Mouse (Mus musculus): ENCODE measurements at regions not wholly inside any gene's neighbourhood (a gene's known extent, or its start where the extent isn't known, plus 50 kb on each side); places are given as distances from the start of the nearest gene placed in this dataset.

DNA sequence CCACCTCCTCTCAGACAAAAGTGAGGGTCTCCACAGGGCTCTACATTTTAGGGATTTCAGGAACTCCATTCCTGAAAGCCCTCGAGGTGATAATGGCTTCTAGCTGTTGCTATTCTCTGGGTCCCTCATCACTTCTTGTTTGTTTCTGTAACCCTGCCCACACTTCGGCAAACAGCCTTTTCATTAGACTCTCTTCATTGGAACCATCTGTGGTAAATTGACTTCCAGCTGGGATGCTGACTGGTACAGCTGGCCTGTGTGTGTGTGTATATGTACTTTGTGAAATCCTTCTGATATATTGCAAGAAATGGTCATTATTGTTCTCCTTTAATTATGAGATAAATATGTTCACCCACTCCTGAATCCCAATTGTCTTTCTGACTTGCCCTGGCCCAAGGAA, 50.3 kb downstream of the Gm10192 start:
- no peak for DNase-seq (ENCODE audit: low spot score)

DNA sequence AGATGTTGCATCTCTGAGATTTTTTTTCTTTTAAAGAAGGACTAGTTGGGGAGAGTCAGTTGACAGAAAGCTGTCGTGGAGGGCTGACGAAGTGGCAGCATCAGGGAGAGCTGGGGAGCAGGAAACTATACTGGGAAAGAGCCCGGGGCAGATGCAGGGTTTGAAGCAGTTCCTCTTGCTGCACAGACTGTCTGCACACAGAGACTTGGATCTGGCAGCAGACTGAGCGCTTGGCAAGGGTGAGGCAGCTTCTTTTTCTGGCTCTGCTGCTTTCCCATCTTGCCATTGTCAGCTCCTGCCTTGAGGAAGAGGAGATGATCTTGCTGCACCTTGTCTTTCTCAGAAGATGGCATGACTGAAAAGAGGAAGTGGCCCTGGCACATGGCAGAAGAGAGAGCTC, 55.2 kb downstream of the Gm10192 start:
- peak; percentile 3 for DNase-seq (ENCODE audit: low spot score)

GRCm38 (mm10) chr4:97123861-97124260, 59.1 kb downstream of the Gm10192 start:
- DNase-seq (ENCODE audit: low spot score) = no peak

DNA sequence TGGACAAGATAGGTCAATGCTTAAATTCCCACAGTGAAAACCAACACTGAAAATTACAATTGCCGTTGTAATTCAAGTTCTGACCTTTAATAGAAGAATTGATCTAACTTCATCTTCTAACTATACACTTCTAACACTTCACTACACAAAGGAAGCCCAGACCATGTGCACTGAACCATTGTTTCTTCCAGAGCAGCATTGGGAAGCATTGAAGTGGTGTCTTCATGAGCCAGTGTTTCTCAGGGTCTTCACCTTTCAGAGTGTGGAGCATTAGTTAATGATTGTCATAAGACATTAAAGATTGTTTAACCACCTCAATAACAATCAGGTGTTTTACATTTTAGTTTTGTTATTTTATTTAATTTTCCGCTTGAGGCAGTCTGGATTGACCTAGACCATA, 61.0 kb downstream of the Gm10192 start:
- no peak for DNase-seq (ENCODE audit: low spot score)

DNA sequence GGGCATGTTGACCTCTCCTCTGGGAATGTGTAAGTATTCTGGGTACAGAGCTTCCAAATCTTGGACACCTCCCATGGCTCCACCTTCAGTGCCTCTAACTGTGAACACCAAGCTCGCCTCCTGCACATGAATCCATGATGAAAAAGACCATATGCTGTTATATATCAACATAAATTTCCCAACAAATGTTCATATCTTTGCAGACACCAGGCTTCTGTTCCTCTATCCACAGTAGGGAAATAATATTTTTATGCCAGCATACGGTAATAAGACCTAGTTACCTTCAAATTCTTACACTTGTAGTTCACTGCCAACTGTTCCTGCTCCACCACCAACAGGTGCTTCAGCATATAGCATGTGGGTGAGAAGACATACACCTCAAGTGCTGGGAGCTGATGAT, 63.5 kb downstream of the Gm10192 start:
- DNase-seq (ENCODE audit: low spot score) = no peak

GRCm38 (mm10) chr4:97117016-97117415, 66.0 kb downstream of the Gm10192 start:
- DNase-seq (ENCODE audit: low spot score) = no peak

DNA sequence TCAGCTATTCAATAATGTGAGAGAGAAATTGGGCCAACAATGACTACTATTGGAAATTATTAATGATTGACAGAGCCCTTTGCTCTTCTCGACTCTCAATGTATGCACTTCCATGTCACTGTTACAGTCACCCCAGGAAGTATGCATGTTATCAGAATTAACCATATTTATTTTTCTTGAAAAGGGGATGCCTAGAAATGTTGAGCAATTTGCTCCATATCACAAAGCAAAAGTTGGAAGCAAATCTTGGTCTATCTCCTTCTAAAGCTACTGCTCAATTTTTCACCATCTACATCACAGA, 80.3 kb downstream of the Gm10192 start:
- DNase-seq (ENCODE audit: low spot score) = no peak

DNA sequence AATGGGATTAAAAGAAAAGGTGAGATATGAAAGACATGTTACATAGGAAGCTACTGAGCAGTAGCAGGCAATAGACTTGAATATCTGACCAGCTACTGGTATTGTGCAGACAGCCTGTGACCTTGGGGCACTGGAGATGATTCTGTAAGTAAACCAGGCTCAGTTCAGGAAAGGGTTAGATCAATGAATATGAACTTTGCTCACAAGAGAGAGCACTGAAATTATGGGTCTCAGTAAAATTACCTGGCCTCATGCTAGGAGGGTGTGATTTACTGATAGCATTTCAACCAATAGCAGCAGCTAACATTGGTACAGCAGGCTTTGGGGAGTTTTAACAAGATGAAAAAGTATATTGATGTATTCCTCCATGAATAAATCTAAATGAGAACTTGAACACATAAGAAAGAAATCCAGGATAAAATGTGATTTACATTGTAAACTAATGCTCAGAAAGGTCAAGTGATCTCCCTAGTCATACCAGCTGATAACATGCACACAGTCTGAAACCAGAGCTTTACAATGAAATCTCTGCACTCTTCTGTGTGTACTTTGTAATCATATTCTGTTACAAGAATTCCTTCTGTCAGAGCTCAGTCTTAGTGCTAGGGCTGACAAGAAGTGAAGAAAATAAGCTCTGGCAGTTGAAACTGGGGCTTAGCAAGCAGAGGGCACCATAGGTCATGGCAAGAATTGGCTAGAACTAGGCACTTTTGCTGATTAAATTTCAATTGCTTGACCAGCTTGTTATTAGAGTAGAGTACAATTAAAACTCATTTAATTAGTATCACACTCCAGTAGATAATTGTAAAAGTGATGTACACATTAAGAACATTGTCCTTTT, 80.8 kb downstream of the Gm10192 start:
- DNase-seq (ENCODE audit: low spot score) = no peak

DNA sequence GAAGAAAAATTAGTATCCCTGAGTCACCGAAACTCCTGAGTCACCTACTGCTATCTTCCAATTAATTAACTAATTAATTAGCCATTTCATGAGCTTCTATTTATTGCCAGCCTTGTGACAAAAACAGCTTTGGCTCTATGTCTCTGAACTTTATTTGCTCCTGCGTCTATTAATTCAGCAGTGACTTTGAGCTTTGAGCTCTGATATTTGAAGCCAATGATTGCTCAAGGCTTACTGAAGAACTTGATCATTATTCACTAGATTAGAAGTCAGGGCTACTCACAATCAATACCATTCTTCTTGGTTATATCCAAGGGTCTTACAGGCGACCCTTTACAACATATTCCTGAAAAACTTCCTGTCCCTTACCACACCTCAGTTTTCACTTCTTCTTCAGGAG, 83.2 kb downstream of the Gm10192 start:
- no peak for DNase-seq (ENCODE audit: low spot score)

- DNase-seq (ENCODE audit: low spot score) = no peak
These were observed 89.4 kb downstream of the Gm10192 start for GRCm38 (mm10) chr4:97093576-97093975.

GRCm38 (mm10) chr4:97050735-97051134, 132.2 kb downstream of the Gm10192 start:
- no peak for DNase-seq (ENCODE audit: low spot score)

- DNase-seq (ENCODE audit: low spot score) = no peak
These were observed 133.8 kb downstream of the Gm10192 start for GRCm38 (mm10) chr4:97049045-97049674.

- DNase-seq (ENCODE audit: low spot score) = peak; percentile 4
These were observed 145.1 kb downstream of the Gm10192 start for GRCm38 (mm10) chr4:97037693-97038348.

DNA sequence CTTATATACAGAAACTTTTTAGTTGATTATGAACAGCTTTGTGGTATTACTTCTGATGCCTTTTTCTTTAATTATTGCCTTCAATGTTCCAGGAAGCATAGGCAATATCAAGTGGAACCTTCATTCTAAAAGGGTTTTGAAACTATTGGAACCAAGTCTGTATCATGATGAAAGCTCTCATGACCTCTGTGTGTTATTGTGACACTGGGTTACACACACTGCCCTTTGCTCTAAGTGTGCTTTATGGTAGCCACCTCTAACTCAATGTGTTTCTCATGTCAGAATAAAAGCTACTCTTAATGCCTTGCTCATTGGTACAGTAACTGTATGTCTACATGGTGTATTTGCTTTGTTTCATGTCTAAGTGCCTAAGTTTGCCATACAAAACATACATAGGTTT, 154.0 kb downstream of the Gm10192 start:
- DNase-seq (ENCODE audit: low spot score) = no peak

- no peak for DNase-seq (ENCODE audit: low spot score)
These were observed 157.4 kb downstream of the Gm10192 start for GRCm38 (mm10) chr4:97025446-97026040.

DNA sequence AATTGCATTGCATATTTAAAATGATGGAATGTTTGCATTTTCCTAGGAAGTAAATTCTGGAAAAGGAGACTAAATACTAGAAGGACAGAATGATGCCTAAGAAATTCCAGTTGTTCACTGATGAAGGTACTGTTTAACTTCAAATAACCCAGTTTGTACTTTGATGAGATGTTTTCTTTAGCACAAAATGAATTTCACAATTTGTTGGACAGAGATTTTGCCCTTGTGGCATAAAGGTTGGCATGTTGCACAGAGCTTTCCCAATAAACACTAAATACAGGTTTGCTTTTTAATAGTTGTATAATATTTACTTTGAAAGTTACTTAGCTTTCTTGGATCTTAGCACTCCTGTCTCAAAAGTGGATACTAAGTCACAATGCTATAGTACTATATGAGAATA, 181.6 kb downstream of the Gm10192 start:
- no peak for DNase-seq (ENCODE audit: low spot score)

DNA sequence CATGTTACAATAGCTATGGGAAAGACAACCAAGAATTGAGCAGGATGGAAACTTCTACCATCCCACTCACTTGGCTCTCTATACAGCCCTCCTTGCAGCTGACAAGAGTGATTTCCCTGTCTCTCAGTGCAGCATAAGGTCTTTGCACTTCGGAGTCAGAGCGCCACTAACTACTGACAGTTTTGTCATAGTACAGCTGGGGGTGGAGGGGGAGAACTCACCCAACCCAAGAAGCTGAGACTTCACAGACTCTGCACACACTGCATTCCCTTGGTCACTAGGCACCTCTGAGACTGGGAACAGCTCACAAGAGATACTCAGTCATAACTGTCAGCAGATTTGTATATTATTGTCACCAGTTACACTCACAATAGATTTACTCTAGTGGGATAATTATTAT, 195.3 kb upstream of the Gm12695 start:
- DNase-seq (ENCODE audit: low spot score) = no peak

GRCm38 (mm10) chr4:96979876-96980275, 194.9 kb upstream of the Gm12695 start:
- DNase-seq (ENCODE audit: low spot score) = no peak

DNA sequence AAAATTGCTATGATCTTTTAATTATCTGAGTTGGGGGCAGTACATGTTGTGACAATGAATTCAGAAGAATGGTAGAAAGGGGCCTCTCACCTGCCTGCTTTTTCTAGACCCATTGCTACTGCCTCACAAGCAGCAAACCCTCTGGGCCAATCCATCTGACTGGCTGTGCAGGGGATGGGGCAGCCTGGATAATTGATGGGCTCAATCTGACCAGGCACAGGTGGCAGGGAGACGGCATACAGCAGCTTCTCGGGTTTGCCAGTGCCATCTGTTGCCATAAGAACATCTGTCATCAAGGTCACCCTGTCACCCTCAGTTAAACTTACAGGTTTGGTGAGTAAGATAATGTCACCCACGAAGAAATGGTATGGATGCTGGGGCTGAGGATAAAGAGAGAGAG, 189.9 kb upstream of the Gm12695 start:
- no peak for DNase-seq (ENCODE audit: low spot score)

- no peak for DNase-seq (ENCODE audit: low spot score)
These were observed 188.8 kb upstream of the Gm12695 start for GRCm38 (mm10) chr4:96973804-96974203.

DNA sequence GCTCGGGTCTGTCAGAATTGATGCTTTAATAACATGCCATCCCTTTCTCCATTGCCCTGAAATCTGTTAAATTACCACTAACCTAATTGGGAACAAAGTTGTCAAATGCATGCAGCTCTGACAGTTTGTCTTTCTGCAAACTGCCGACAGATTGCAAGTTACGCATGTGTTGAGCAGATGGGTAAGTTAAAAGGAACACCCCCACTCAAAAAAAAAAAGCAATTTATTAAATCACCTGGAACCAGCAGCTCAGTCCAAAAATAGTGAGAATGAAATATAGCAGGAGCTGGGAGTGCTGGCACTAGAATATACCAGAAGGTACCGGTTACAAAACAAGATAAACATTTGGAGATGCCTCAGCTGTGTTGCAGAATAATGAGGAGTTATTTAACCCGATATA, 184.2 kb upstream of the Gm12695 start:
- DNase-seq (ENCODE audit: low spot score) = no peak

DNA sequence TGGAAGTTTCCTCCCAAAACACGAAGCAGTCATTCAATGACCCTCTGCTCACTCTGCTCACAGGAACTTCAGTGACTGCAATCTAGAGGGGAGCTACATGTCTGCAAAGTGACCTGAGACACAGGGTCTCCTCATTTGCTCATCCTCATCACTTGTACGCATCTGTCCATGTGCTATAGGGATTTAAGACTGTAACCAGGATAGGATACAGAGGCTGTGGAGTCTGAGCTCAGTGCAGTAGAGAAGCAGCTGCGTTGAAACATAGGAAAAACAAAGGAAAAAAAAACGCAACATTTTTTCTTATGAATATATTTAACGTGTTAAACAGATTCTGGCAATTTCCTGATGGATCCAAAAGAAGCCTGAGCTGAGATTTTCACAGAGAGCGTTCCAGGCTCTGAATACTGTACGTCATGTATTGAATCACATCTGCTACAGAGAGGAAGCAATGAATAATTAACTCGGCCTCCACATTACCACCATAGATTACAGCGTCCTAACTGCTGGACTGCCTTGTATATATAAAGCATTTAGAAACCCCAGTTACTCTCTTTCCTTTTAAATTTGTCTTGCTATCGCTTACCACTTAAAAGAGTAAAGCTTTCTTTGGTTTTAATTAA, 183.7 kb upstream of the Gm12695 start:
- no peak for DNase-seq (ENCODE audit: low spot score)
